Mouse (Mus musculus) activated CD4-positive, CD25-positive, alpha-beta regulatory T cell, adult 4 months (primary cell): ENCODE measurements around the gene Crybg2. TPM values are rescaled to one million over a fixed set of nuclear protein-coding genes. Genes with fewer than 3 reads are reported as not detected.
A peak's percentile ranks its signal among the peaks of the same experiment; 100 is the strongest.

Experiments used
- ATAC-seq: one replicate; pipeline ENCODE4 v1.8.0; 2017
- polyA plus RNA-seq, 2 experiments: library from polyadenylated mRNA; unstranded; fragments of 100-300 nt; shearing (Covaris generic); gene quantifications; one replicate each; pipeline ENCODE4 v1.2.1; 2017

Crybg2 gene
- polyA plus RNA-seq, 2 experiments from 2014 or later, result 15.7 to 20.2 TPM

DNA sequence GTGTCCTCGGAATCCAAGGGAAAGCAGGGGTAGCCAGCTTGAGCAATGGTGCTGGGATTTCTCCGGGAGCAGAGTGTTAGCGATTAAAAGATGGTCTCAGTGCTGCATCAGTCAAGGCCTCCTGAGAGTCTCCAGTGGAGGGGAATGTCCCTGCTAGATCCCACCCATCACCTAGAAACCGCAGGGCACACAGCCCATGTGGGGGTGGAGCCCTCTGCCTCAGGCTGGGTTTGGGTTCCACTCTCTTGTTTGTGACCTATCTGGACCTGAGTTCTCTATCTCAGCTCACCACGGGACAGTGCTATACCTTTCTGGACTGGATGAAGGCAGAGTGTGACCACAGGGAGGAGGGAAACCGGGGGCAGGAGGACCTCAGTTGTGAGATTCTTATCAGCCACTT, 1.7 kb upstream of the Crybg2 start:
- ATAC-seq, result no peak

DNA sequence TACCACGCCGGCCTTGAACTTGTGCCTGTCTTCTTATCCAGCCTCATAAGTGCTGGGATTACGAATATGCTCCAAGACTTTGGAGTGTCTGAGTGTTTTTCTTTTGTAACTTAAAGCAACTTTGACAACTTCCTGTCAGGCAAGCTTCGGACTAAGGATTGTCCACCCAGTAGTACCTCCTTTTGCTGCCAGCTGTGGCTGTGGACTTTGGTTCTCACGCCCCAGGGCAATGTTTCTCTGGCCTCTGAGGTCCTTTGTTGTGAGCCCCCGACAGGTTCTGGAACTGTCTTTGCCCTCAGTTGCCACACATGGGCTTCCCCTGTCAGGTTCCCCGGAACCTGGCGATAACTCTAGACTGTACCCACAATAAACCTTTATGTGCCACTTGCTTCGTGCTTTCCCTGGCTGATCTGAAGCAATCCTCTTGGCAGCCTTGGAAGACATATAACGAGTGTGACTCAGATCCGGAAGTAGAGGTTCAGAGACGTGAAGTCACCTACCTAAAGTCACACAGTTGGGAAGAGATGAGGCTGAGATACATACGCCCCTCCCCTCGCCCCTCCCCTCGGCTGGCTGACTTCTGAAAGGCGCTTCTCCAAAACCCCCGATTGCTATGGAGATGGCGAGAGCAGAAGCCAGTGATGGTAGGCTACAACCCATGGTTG, 683 bp downstream of the Crybg2 start:
- peak; percentile 63 for ATAC-seq

DNA sequence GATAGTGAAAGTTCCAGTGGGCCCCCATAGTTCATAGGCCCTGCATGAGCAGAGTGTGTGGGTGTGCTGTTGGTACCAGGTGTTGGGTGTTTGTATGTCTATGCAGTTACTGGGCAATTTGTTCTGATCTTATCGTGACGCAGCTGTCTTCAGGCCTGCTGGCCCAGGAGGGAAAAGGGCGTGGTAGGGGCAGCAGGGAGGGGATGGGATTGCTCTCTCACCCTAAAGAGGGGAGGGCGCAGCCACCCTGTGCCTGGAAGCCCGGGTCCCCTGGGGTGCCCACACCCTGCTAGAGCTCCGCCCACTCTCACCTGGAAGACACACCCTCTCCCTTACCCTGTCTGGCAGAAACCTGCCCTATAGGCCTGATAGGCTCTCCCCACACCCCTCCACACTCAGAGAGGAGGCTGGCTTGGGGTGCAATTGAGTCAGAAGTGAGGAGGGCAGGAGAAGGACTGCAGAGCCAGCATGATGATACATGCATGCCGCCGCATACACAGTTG, 1.4 kb downstream of the Crybg2 start:
- peak; percentile 32 for ATAC-seq

DNA sequence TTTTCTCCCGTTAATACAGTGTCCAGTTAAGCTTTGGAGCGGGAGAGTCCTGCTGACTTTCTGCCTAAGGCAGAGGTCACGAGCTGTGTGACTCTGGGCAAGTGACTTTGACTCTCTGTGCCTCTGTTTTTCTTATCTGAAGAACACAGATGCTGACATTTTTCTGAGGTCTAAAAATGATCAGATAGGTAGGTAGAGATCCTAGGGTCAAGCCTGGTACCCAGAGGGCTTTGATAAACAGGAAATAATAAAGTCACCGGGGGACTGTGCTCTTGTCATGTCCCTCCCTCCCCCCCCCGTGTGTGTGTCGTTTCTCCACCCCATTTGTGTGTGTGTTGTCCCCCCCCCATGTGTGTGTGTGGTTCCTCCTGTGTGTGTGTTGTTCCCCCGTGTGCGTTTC, 1.9 kb downstream of the Crybg2 start:
- ATAC-seq, result no peak

DNA sequence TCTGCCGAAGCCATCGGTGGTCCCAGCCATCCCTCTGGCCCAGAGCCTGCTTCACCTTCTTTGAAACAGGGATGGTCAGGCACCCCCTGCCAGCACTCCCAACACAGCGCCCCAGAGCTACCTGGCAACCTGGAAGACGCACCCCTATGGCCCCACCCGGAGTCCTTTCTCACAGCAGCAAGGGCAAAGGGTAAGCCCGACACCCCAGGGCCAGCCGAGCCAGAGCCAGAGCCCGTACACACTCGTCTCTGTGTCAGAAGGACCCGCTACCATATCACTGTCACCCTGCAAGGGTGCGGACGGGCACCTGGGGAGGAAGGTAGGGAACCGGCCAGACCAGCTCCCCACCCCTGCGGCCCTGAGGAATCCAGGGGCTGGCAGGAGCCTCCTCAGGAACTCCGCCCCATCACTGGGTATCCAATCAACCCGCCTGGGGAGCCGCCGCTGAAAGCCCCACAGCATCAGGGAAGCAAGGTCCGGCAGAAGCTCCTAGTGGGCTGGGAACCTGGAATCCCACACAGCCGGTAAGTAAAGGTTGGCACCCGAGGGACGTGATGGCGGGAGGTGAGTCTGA, 4.9 kb downstream of the Crybg2 start:
- no peak for ATAC-seq

DNA sequence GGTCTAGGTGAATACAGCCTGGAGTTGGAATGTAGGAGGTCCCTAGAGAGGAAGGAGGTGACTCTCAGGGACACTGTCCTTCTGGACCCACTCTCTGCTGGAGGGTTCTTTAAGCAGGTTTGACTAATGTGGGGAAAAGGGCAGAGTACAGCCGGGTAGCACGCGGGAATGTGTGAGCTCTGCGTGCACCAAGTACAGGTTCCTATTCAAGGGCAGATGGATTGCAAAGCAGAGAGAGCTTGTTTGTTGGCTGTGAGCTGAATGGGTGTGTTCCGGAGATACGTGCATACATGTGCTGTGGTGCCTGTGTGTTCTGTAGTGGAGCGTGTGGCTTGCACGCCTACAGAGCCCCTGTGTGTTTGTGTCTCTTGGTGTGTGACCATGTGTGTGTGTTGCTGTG, 6.8 kb downstream of the Crybg2 start:
- no peak for ATAC-seq

DNA sequence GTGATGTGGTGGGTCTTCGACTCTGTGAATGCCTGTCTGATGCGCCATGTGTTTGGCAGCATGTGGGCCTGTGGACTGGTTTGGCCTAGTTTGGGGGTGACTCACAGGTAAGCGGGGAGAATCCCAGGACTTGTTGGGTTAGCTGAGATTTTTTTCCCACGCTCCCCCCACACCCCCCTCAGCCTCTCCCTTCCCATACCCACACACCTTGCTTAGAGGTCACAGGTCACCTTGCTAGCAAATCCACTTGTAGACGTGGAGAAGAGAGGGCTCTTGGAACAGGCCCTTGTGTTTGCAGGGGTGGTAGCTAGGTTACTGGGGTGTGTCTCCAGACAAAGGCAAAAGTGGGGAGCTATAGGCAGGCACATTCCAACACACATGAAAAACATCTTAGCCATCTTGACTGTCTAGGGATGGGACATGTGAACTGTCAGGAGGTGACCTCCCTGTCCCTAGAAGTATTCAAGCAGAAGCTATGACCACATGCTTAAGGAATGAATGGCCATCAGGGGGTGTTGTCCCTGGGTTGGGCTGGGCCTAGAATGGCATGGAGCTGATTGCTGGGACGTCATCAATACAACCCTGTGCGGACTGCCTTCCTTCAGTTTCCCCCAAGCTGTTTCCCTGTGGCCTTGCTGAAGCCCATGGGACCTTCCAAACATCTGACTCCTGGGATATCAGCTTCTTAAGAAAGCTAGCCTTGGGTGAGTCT, 7.4 kb downstream of the Crybg2 start:
- ATAC-seq, result no peak

DNA sequence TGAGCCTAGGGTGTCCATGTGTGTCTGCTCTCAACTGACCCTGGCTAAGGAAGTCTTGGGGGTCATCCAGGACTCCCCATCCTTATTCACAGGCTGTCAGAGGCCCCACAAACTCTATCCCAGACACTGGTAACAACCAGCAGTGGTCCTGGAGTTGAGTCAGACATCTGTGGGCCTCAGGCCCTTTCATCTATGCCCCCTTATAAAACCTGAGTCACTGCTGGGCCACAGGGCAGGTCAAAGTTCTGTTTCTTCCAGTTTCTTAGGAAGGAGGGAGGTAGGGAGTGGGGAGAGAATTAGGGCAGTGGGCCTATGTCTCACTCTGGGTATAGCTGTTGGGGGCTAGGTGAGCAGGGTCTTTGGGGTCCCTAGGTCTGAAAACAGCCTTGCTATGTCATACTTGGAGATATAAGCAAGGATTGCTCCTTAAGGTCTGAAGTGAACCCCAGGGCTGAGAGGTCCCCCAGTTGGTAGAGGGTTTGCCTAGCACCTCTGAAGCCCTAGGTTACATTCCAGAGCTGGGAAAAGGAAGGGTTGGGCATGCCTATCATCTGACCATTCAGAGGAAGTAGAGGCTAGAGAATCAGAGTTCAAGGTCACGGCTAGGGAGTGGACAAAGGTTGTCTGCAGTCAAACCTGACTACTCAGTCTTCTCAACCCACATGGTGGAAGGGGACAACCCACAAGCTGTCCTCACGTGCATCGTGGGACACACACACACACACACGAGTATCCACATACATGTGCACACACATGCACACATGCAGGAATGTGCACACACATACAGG, 8.4 kb downstream of the Crybg2 start:
- no peak for ATAC-seq

DNA sequence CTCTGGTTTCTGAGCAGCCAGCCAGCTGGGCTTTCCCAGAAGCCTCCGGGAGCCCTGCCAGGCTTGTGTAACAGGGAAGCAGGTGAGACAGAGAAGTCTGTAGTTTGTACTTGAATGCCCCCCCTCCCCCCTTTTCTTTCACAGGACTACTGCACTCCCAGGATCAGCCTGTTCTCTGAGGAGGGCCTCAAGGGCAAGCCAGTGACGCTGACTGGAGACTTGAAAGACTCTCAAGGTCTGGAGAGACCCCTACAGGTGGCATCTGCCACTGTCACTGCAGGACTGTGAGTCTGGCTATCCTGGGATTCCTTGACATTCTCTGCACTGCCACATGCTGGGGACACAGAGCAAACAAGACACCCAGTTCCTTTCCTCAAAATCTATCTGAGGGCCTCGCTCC, 18.1 kb downstream of the Crybg2 start:
- no peak for ATAC-seq

DNA sequence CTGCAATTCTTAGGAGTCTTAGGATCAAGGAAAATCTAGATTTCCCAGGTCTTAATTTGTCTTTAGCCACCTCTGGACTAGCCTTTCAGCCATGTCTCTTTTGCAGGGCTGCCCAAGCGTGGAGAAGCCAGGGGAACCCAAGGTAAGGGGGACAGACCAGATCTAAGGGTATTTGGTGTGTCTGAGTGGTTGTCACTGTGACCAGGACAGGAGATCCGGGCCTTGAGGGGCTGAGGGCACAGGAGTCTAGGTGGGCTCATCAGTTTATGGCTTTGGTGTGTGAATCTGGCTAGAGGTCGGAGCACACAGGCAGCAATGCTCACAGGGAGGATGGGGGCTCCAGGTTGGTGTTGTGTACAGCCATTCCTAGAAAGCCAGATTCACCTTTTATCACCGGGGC, 20.1 kb downstream of the Crybg2 start:
- no peak for ATAC-seq

DNA sequence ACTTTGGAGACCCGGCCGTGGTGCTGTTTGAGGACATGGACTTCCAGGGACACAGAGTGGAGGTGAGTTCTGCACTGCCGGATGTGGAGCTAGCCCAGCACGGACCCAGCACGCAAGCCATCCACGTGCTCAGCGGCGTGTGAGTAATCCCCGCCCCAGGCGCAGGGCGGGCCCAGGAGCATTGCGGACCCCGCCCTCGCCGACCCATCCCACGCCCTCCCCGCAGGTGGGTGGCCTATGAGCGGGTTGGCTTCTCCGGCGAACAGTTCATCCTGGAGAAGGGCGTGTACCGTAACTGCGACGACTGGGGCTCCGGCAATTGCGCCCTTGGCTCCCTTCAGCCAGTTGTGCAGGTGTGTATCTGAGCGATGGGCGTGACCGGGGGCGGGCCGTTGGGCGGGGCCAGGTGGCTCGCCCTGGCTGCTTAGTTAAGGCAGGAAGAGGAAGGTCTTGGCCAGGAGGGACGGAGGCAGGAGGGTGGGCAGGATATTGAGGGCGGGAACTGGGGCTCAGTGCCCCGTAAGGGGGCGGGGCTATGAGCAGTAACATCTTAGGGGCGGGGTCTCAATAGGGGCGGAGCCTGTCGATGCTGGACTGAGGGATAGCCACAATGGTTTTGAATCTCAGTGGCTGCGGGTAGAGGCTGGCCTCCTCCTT, 21.2 kb downstream of the Crybg2 start:
- peak; percentile 87 for ATAC-seq

DNA sequence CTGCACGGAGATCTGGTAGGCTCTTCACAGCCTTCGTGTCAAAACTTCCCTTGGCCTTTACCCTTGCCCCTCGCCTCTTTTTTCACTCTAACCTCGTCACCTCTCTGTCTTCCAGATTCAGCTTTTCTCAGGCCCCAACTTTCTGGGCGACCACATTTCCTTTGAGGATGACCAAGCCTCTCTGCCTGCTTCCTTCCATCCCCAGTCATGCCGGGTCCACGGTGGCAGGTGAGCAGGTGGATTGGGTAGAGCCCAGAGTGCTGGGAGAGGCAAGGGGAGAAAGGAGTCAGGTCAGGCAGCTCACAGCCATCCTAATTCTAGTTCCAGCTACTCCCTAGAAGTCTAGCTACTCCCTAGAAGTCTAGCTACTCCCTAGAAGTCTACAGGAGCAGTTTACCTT, 21.8 kb downstream of the Crybg2 start:
- no peak for ATAC-seq

DNA sequence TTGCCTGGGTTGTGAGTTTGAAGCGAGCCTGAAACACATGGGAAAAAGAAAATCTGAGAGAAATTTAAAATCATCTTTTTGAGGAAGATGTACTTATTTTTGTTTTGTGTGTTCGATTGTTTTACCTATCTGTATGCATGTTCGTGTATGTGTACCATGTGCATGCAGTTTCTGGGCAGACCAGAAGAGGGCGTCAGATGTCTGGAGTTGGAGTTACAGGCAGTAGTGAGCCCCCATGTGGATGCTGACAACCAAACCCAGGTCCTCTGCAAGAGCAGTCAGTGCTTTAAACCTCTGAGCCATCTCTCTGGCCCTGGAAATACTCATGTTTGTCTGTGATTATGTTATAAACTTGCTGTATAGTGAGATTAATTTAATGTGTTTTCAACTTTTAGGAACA, 24.4 kb downstream of the Crybg2 start:
- ATAC-seq, result no peak

DNA sequence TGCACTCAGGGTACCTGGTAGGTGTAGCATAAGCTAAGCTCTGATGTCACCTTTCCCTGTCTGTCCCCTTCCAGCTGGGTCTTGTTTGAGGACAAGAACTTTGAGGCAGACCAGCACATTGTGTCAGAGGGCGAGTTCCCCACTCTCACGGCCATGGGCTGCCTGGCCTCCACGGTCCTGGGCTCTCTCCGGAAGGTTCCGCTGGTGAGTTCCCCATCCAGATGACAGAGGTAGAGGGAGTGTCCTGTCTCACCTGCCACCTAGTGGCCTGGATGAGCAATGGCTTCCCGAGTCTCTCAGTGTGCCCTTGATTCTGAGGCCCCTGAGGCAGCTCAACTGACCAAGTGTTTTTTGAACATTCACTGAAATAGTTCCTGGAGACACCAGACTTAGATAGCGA, 26.8 kb downstream of the Crybg2 start:
- peak; percentile 71 for ATAC-seq

DNA sequence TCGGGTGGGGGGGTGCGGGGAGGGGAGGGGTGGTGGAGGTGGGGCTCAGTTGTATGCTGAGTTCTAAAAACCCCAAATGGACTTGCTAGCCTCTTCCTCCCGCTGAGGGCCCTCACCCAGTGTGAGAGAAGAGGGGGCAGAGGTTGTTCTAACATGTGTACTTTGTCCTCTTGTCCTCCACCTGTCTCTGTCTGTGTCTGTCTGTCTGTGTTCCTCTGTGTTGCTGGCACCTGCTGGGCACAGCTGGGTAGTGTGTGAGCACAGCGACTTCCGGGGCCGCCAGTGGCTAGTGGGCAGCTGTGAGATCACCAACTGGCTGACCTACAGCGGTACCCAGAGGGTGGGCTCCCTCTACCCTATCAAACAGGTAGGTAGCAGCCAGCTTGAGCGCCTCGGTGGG, 28.4 kb downstream of the Crybg2 start:
- ATAC-seq, result no peak

DNA sequence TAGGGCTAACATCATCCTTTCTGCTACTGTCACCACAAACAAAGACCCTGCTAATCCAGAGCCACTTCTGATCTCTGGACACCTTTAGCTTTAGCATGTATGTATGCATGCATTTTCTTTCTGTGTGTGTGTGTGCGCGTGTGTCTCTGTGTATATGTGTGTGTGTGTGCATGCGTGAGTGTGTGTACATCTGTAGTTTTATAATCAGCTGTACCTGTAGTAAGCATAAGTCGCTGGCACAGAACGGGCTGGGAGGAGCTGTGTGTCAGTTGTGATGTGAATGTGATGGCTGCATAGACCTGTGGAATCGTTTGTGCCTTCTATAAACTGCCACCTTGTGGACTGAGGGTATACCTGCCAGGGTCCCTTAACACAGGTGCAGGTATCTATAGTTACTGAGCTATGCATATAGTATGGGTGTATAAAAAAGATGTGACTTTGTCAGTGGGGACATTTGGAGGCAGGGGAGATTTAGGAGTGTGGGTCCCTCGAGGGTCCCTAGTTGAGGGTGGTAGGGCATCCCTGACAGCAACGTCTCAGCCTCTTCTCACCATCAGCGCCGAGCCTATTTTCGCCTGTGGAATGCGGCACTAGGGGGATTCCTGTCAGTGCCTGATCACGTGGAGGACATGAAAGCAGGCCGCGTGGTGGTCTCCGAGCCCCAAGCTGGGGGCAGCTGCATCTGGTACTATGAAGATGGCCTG, 30.1 kb downstream of the Crybg2 start:
- ATAC-seq, result no peak

DNA sequence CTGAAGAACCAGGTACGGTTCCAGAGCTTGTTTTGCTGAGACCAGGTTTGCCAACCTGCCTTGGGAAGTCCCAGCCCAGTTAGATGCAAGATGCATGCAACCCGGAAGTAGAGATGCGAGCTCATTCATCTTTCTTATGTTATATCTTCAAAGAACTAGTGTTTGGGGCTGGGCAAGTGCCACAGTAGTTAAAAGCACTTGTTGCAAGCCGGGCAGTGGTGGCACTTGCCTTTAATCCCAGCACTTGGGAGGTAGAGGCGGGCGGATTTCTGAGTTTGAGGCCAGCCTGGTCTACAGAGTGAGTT, 30.6 kb downstream of the Crybg2 start:
- ATAC-seq, result no peak

DNA sequence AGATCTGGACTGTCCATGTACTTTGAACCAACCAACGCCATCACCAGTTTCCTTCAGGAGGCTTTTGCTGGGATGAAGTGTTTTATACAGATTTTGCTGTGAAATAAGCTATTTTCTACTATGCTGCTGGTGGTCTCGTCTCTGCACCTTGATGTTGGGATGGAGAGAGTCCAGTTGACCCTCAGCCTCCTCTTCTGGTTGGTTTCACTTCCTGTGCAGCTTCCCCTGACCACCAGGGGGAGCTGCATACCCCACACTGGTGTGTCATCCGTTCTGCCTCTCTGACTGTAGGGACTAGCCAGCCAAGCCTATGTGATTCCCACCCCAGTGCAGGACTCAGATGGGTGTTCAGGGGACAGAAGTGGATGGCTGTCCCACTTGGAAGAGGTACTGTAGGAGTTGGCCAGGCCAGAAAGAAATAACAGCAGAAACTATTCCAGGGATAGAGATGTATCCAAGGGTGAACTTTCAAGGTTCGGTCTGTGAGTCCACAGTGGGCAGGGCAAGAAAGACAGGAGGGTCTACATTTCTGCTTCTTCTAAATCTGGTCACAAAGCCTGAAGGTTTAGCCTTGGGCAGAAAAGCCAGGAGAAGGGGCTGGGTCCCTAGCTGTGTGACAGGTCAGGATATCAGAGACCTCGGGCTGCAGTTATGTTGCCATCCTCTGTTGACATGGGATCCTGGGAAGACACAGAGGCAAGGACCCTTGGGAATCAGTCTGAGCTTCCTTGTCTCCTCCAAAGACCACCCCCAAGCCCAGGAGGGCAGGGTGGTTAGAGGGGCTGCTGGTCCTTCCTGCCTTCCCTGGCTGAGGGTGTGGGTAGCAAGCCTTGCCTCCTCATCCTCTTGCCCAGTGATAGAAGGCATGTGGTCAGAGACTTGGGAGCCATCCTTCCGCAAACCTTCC, 32.0 kb downstream of the Crybg2 start:
- no peak for ATAC-seq

DNA sequence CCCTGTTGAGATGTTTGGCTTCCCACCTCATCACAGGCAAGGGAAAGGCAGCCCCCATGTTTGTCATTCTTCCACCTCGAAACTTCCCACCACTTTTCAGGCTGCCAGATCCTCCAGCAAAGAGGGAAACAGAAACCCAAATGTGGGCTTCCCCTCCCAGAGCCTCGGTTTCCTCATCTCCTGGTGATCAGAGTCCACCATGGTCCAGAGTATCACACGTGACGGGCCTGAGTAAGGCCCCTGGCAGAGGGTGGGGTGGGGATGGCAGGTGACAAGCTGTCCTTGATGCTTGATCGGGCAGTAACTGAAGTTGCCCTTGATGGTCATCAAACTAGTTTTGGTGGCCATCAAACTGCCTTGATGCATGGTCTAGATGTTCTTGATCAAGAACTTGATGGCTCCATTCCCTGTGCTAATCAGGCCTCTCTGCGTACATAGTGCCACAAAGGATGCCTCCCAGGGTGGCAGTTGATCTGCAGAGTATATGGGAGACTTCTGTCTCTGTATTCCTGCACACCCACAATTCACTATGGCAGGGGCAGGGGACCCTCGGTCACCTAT, 33.5 kb downstream of the Crybg2 start:
- ATAC-seq, result no peak

DNA sequence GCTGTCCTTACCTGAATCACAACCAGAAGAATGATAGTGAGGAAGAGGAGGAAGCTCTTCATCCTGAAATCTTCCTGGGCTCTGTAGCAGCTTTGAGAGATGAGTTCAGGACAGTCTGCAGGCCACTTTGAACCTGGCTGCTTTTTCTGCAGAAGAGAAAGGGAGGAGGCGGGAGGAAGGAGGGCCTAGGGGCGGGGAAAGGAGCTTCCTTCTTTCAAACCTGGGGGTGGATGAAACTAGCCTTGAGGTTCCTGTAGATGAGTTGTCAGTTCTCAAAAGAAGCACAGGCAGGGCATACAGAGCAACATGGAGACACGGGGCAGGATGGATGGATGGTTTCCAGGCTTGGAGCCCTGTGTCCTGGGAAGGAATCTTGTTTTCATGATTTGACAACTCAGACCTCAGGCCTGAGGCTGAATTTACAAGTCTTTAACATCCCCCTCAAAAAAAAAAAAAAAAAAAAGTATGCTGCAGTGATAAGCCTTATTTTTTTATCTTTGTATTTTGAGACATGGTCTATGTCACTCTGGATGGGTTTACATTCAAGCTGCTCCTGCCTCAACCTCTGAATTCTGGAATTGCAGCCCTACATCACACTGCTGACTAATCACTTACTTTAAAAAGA, 34.4 kb downstream of the Crybg2 start, which contains the start of gene Cd52:
Cd52 (minus strand) TSS at position 160 of the 625 bp plus-strand sequence.
- peak; percentile 47 for ATAC-seq
